Mouse (Mus musculus) limb, embryonic 12.5 days (tissue): ENCODE data around the gene Chst8. TPM values are rescaled to one million over a fixed set of nuclear protein-coding genes. Genes with fewer than 3 reads are reported as not detected.

Experiments used
- ATAC-seq: fragments of 200-750 bp; cut with Nextera tagmentation; 2 replicates; pipeline ENCODE4 v1.8.0; 2017; ENCODE audit warnings: low read depth, moderate TSS enrichment; ENCODE audit not compliant: insufficient number of reproducible peaks, insufficient read depth, low FRiP score, low TSS enrichment
- H3K27ac ChIP-seq: fragments of 300-500 bp; sonication (generic); 2 replicates; pipeline ENCODE4 v1.5.1; 2016; ENCODE audit warnings: mild to moderate bottlenecking, moderate library complexity
- H3K27me3 ChIP-seq: fragments of 300-500 bp; sonication (generic); 2 replicates; pipeline ENCODE4 v1.6.1; 2016; ENCODE audit warnings: mild to moderate bottlenecking, moderate library complexity
- H3K36me3 ChIP-seq: fragments of 300-500 bp; sonication (generic); 2 replicates; pipeline ENCODE4 v1.6.1; 2016; ENCODE audit warnings: mild to moderate bottlenecking, moderate library complexity
- H3K4me1 ChIP-seq: fragments of 300-500 bp; sonication (generic); replicated peaks from 2 replicates; pipeline ENCODE4 v1.6.1; 2016
- H3K4me2 ChIP-seq: fragments of 300-500 bp; sonication (generic); 2 replicates; pipeline ENCODE4 v1.6.1; 2016; ENCODE audit warnings: mild to moderate bottlenecking, moderate library complexity
- H3K4me3 ChIP-seq: fragments of 300-500 bp; sonication (generic); replicated peaks from 2 replicates; pipeline ENCODE4 v1.5.1; 2016; ENCODE audit warnings: mild to moderate bottlenecking
- H3K9ac ChIP-seq: fragments of 300-500 bp; sonication (generic); replicated peaks from 2 replicates; pipeline ENCODE4 v1.6.1; 2016; ENCODE audit warnings: mild to moderate bottlenecking, moderate library complexity
- H3K9me3 ChIP-seq: fragments of 300-500 bp; sonication (generic); 2 replicates; pipeline ENCODE4 v1.6.1; 2016; ENCODE audit warnings: mild to moderate bottlenecking, moderate library complexity
- WGBS: fragments of 180-500 bp; shearing (Covaris S2); methylation state at CpG from one replicate; pipeline ENCODE4 v1.1.7; 2016; 5-methylcytosine and 5-hydroxymethylcytosine counted together
- polyA plus RNA-seq: library from polyadenylated mRNA; unstranded; fragments of >200 nt; fragmentation: Nextera tagmentation; extraction: Ambion mirVana; gene quantifications from 2 replicates; pipeline ENCODE4 v1.2.1, GENCODE M21; 2016

Chst8 gene
- polyA plus RNA-seq, 1 experiment from 2014 or later, result 4.1 TPM

DNA sequence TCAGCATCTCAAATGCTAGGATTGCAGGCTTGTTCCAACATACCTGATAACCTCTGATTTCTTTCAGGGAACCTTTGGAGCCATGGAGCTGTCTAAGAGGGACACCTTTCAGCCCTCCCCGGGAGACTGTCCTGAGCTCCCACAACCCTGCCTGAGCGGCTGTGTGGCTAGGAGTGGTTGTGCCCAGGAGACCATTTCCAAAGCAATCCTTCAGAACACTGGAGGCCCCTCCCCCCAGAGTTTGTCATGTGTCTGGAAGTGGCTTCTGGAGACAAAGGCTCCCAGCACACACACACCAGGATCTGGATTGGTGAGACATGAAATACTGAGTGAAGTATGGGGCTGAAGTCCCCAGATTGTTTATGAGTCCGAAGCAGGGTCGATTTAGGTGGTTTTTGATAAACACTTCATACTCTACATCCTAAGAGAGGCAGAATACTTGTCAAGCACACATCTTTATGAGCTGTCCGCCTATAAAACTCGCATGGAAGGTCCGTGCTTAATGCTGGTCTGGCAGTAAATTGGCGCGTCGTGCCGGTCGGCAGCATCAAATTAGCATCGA is 12.5 kb downstream of the Chst8 start:
- no peak for ATAC-seq
- Histone ChIP-seq H3K27me3 (peaks cover 6% of the 10 kb centered on the region), H3K4me1 (peaks cover 33% of the 10 kb centered on the region), H3K27ac (no peak overlapping the region; the same call in 1 of the 2 replicates), H3K9me3 (no peaks in the 10 kb centered on the region), H3K4me2 (peak overlapping the region; percentile 19; the same call in 1 of the 2 replicates), H3K36me3 (no peaks in the 10 kb centered on the region), H3K4me3 (no peak overlapping the region), H3K9ac (no peak overlapping the region)
- 17% methylated on average over 13 of the region's 13 CpGs for WGBS

- Histone ChIP-seq H3K9ac (no peak overlapping the region), H3K9me3 (no peaks in the 10 kb centered on the region), H3K4me3 (no peak overlapping the region), H3K27ac (peak overlapping the region; percentile 41; the same call in 1 of the 2 replicates), H3K4me1 (peaks cover 32% of the 10 kb centered on the region), H3K4me2 (peak overlapping the region; percentile 49), H3K27me3 (peaks cover 12% of the 10 kb centered on the region), H3K36me3 (no peaks in the 10 kb centered on the region)
- ATAC-seq, result no peak
- 2% methylated on average over 3 of the region's 3 CpGs for WGBS
Measured at GRCm38 (mm10) chr7:34799404-34799771, 13.1 kb downstream of the Chst8 start.

GRCm38 (mm10) chr7:34798441-34799403 is 13.8 kb downstream of the Chst8 start:
- Histone ChIP-seq H3K9ac (0 out of 2 replicates have a peak overlapping the region, but pooled peaks have one; percentile 6), H3K27ac (peak overlapping the region; percentile 41; the same call in 1 of the 2 replicates), H3K9me3 (no peaks in the 10 kb centered on the region), H3K4me2 (peak overlapping the region; percentile 49), H3K4me3 (peak overlapping the region; percentile 10; the same call in 1 of the 2 replicates), H3K4me1 (peaks cover 31% of the 10 kb centered on the region), H3K27me3 (peaks cover 17% of the 10 kb centered on the region), H3K36me3 (no peaks in the 10 kb centered on the region)
- ATAC-seq, result no peak
- WGBS, result under 1% methylated on average over 11 of the region's 11 CpGs

- H3K27ac ChIP-seq, result 0 out of 2 replicates have a peak overlapping the region, but pooled peaks have one; percentile 26
- H3K4me2 ChIP-seq, result peak overlapping the region; percentile 49
- 3% methylated on average over 12 of the region's 12 CpGs for WGBS
- H3K4me1 ChIP-seq, result peaks cover 31% of the 10 kb centered on the region
- peaks cover 17% of the 10 kb centered on the region for H3K27me3 ChIP-seq
- no peaks in the 10 kb centered on the region for H3K9me3 ChIP-seq
- no peak overlapping the region for H3K9ac ChIP-seq
- ATAC-seq, result no peak
- H3K4me3 ChIP-seq, result peak overlapping the region; percentile 10; the same call in 1 of the 2 replicates
- no peaks in the 10 kb centered on the region for H3K36me3 ChIP-seq
Measured at GRCm38 (mm10) chr7:34798039-34798438, 14.5 kb downstream of the Chst8 start.

DNA sequence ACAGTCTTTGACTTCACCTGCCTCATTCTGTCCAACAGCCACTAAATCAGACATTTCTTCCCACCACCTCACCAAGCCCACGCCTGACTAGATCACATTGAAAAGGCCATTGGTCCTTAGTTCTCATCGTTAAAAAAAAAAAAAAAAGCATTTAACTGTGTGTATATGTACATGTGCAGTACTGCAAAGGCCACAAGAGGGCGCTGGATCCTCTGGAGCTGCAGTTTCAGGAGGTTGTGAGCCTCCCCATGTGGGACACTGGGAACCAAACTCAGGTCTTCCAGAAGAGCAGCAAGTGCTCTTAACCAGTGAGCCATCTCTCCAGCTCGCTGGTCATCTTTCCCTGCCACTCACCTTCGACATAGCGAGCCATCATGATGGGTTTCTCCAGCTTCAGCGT is 22.1 kb downstream of the Chst8 start:
- no peak overlapping the region for H3K4me2 ChIP-seq
- H3K9me3 ChIP-seq, result no peaks in the 10 kb centered on the region
- no peak overlapping the region for H3K9ac ChIP-seq
- 80% methylated on average over 7 of the region's 7 CpGs for WGBS
- H3K27ac ChIP-seq, result no peak overlapping the region
- no peak for ATAC-seq
- peaks cover 11% of the 10 kb centered on the region; the same call in 1 of the 2 replicates for H3K27me3 ChIP-seq
- H3K36me3 ChIP-seq, result no peaks in the 10 kb centered on the region
- no peaks in the 10 kb centered on the region for H3K4me1 ChIP-seq
- H3K4me3 ChIP-seq, result no peak overlapping the region

DNA sequence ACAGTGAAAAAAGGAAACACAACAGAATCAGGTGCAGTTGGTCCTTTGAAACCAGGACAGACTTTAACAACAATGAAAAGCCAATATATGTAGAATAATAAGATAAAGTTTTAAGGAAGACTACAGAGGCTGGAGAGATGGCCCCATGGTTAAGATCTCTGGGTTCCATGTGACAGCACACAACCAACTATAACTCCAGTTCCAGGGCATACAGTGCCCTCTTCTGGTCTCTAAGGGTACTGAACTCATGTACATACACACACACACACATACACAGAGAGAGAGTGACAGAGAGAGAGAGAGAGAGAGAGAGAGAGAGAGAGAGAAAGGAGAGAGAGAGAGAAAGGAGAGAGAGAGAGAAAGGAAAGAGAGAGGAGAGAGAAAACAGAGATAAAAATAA is 25.3 kb downstream of the Chst8 start:
- H3K4me1 ChIP-seq, result no peaks in the 10 kb centered on the region
- H3K27ac ChIP-seq, result no peak overlapping the region
- no peaks in the 10 kb centered on the region for H3K9me3 ChIP-seq
- no peaks in the 10 kb centered on the region for H3K36me3 ChIP-seq
- H3K27me3 ChIP-seq, result no peaks in the 10 kb centered on the region
- no peak overlapping the region for H3K4me2 ChIP-seq
- H3K4me3 ChIP-seq, result no peak overlapping the region
- ATAC-seq, result no peak
- H3K9ac ChIP-seq, result no peak overlapping the region

- Histone ChIP-seq H3K4me3 (no peak overlapping the region), H3K4me2 (no peak overlapping the region), H3K27ac (no peak overlapping the region), H3K27me3 (no peaks in the 10 kb centered on the region), H3K4me1 (no peaks in the 10 kb centered on the region), H3K9ac (no peak overlapping the region), H3K9me3 (peaks cover 15% of the 10 kb centered on the region; the same call in 1 of the 2 replicates), H3K36me3 (no peaks in the 10 kb centered on the region)
- ATAC-seq, result no peak
- WGBS, result 62% methylated on average over 6 of the region's 6 CpGs
Measured at GRCm38 (mm10) chr7:34785052-34785451, 27.5 kb downstream of the Chst8 start.

DNA sequence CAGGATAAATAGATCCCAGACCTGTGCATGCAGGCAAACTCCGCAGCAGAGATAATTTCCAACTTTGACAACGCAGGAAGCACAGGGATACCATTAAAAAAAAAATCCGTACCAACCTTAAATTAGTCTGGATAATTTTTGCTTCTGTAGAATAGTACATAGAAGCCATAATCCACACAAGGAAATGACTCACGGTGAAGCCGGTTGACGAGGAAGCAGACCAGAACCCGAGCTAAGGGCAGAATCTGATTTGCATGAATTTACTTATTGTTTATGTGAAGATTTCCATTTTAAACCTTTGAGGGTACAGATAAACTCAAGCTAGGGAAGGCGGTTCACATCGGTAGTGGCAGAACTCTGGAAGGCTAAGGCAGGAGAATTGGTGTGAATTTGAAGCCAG is 28.0 kb downstream of the Chst8 start:
- no peak overlapping the region for H3K4me2 ChIP-seq
- no peaks in the 10 kb centered on the region for H3K36me3 ChIP-seq
- ATAC-seq, result no peak
- H3K27me3 ChIP-seq, result no peaks in the 10 kb centered on the region
- peaks cover 17% of the 10 kb centered on the region; the same call in 1 of the 2 replicates for H3K9me3 ChIP-seq
- WGBS, result 74% methylated on average over 9 of the region's 9 CpGs
- H3K27ac ChIP-seq, result no peak overlapping the region
- H3K4me1 ChIP-seq, result no peaks in the 10 kb centered on the region
- H3K9ac ChIP-seq, result no peak overlapping the region
- H3K4me3 ChIP-seq, result no peak overlapping the region

DNA sequence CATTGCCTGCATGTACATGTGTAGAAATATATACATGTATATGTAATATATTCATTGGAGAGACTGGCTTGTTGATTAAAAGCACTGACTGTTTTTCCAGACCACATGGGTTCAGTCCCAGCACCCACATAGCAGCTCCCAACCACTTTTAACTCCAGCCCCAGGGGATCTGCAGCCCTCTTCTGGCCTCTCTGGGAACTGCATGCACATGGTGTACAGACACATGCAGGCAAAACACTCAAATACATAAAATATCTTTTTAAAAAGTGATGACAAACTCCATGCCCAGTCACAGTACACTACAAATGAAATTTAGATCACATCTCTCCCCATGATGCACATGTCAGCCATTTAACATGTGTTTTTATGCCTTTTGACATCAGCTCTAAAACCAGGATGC is 30.5 kb downstream of the Chst8 start:
- H3K4me2 ChIP-seq, result no peak overlapping the region
- peaks cover 9% of the 10 kb centered on the region; the same call in 1 of the 2 replicates for H3K4me1 ChIP-seq
- no peak for ATAC-seq
- H3K9ac ChIP-seq, result no peak overlapping the region
- no peaks in the 10 kb centered on the region for H3K27me3 ChIP-seq
- H3K9me3 ChIP-seq, result peaks cover 21% of the 10 kb centered on the region
- H3K27ac ChIP-seq, result no peak overlapping the region
- no peak overlapping the region for H3K4me3 ChIP-seq
- H3K36me3 ChIP-seq, result no peaks in the 10 kb centered on the region

GRCm38 (mm10) chr7:34781217-34781616 is 31.3 kb downstream of the Chst8 start:
- no peak overlapping the region for H3K4me2 ChIP-seq
- no peak overlapping the region for H3K4me3 ChIP-seq
- no peak for ATAC-seq
- no peak overlapping the region for H3K27ac ChIP-seq
- no peaks in the 10 kb centered on the region for H3K36me3 ChIP-seq
- no peaks in the 10 kb centered on the region for H3K27me3 ChIP-seq
- WGBS, result 94% methylated on average over 2 of the region's 2 CpGs
- no peak overlapping the region for H3K9ac ChIP-seq
- H3K4me1 ChIP-seq, result peaks cover 9% of the 10 kb centered on the region; the same call in 1 of the 2 replicates
- peaks cover 21% of the 10 kb centered on the region for H3K9me3 ChIP-seq

- Histone ChIP-seq H3K36me3 (no peaks in the 10 kb centered on the region), H3K27ac (no peak overlapping the region), H3K27me3 (no peaks in the 10 kb centered on the region), H3K4me1 (peaks cover 25% of the 10 kb centered on the region), H3K4me3 (no peak overlapping the region), H3K9me3 (peaks cover 21% of the 10 kb centered on the region), H3K4me2 (no peak overlapping the region), H3K9ac (no peak overlapping the region)
- 13% methylated on average over 9 of the region's 9 CpGs for WGBS
- ATAC-seq, result no peak
Measured at GRCm38 (mm10) chr7:34778426-34778825, 34.1 kb downstream of the Chst8 start.
